In genomic region chr10:80383431-80383830, GRCm38 (mm10) we compare ENCODE assay signal across 9 mouse cellular contexts. TPM values are rescaled to one million over a fixed set of nuclear protein-coding genes. Genes with fewer than 3 reads are reported as not detected.
A peak's percentile ranks its signal among the peaks of the same experiment; 100 is the strongest.
DNase-seq lines count a peak whose midpoint lies in the region; ATAC-seq and TF ChIP-seq lines count a peak whose summit lies in the region.
"Had no signal": no experiment of that assay in that cellular context is flagged by ENCODE, and none has a peak within 500 bp of the region (broad histone marks: within the 10 kb centered on the region; RNA-seq: fewer than 3 reads in every experiment).

No protein-coding gene starts in this region.

- TF ChIP-seq CTCF in heart, adult 2 months (IDR thresholded peaks at IDR 0.05): peak; percentile 50
- TF ChIP-seq CTCF in MEL (IDR thresholded peaks at IDR 0.05 in 2 of 3, conservative IDR thresholded peaks at IDR 0.05 in 1 of 3; ENCODE audit: control insufficient read depth in 1 of 3, insufficient read depth in 1 of 3, low read depth in 2 of 3, low read length in 3 of 3, poor library complexity in 1 of 3, severe bottlenecking in 1 of 3): peak; percentile 25 to 35 (median 29); a peak in 4 of 6 replicates

- H3K27me3 ChIP-seq in heart, adult 2 months (ENCODE audit: control insufficient read depth, insufficient read depth, low read length): no peaks in the 10 kb centered on the region
- no peaks in the 10 kb centered on the region for H3K27me3 ChIP-seq in MEL (ENCODE audit: control insufficient read depth in 1 of 2, insufficient read depth in 2 of 2, low read length in 2 of 2)
- no peaks in the 10 kb centered on the region for H3K27me3 ChIP-seq in hindbrain, embryonic 11.5 days (ENCODE audit: control insufficient read depth, insufficient read depth, low read length)
- H3K27me3 ChIP-seq in midbrain, embryonic 12.5 days: no peaks in the 10 kb centered on the region

- H3K9ac ChIP-seq in heart, adult 2 months (ENCODE audit: low read depth, low read length): no peak overlapping the region
- no peak overlapping the region for H3K9ac ChIP-seq in MEL (ENCODE audit: control insufficient read depth, low read depth, low read length, poor library complexity, severe bottlenecking)
- H3K9ac ChIP-seq in hindbrain, embryonic 11.5 days (ENCODE audit: low read depth, low read length): peak overlapping the region; percentile 47; the same call in 1 of the 2 replicates
- peak overlapping the region; percentile 100 for H3K9ac ChIP-seq in midbrain, embryonic 12.5 days (replicated peaks)

- peak overlapping the region; percentile 80 for H3K4me2 ChIP-seq in hindbrain, embryonic 11.5 days (replicated peaks; ENCODE audit: low read depth, low read length)
- peak overlapping the region; percentile 91 for H3K4me2 ChIP-seq in midbrain, embryonic 12.5 days (replicated peaks)

- DNase-seq in heart, adult 2 months: no peak
- DNase-seq in heart, postnatal 36 days: no peak
- no peak for DNase-seq in MEL (ENCODE audit: low read depth, low spot score)
- no peak for DNase-seq in hindbrain, embryonic 11.5 days (ENCODE audit: low spot score)
- DNase-seq in frontal cortex, adult 2 months (ENCODE audit: extremely low spot score in 1 of 2, low spot score in 1 of 2): no peak
- no peak for DNase-seq in spleen, postnatal 36 days (ENCODE audit: low spot score in 2 of 2)
- DNase-seq: cerebellum, adult 11 months had no signal

- no peaks in the 10 kb centered on the region for H3K9me3 ChIP-seq in MEL (replicated peaks; ENCODE audit: insufficient read depth, low read length)
- no peaks in the 10 kb centered on the region for H3K9me3 ChIP-seq in hindbrain, embryonic 11.5 days (ENCODE audit: control insufficient read depth, low read length)
- no peaks in the 10 kb centered on the region for H3K9me3 ChIP-seq in midbrain, embryonic 12.5 days

- H3K4me3 ChIP-seq in heart, adult 2 months: no peak overlapping the region
- no peak overlapping the region for H3K4me3 ChIP-seq in MEL (ENCODE audit: control insufficient read depth in 1 of 2, insufficient read depth in 1 of 2, low read depth in 2 of 2, low read length in 2 of 2)
- 0 out of 2 replicates have a peak overlapping the region, but pooled peaks have one; percentile 10 for H3K4me3 ChIP-seq in hindbrain, embryonic 11.5 days (ENCODE audit: low read depth, low read length)
- H3K4me3 ChIP-seq in midbrain, embryonic 12.5 days: peak overlapping the region; percentile 99

- WGBS in heart, adult 2 months: 77% methylated on average over 4 of the region's 4 CpGs
- 72% methylated on average over 4 of the region's 4 CpGs for WGBS in hindbrain, embryonic 11.5 days
- WGBS in midbrain, embryonic 12.5 days: 64% methylated on average over 4 of the region's 4 CpGs

- no peak for TF ChIP-seq POLR2A in heart, adult 2 months (IDR thresholded peaks at IDR 0.05; ENCODE audit: insufficient read depth, low read depth, low read length)
- no peak for TF ChIP-seq POLR2A in MEL (IDR thresholded peaks at IDR 0.05; ENCODE audit: control insufficient read depth in 1 of 2, insufficient read depth in 1 of 2, low read depth in 1 of 2, low read length in 2 of 2, poor library complexity in 1 of 2)

- peaks cover 5% of the 10 kb centered on the region for H3K4me1 ChIP-seq in heart, adult 2 months (ENCODE audit: control insufficient read depth, insufficient read depth, low read length)
- H3K4me1 ChIP-seq in MEL (ENCODE audit: control insufficient read depth in 1 of 2, insufficient read depth in 2 of 2, low read length in 2 of 2): peaks cover 1 to 31% of the 10 kb centered on the region in 2 experiments; a peak in 3 of 4 replicates
- H3K4me1 ChIP-seq in hindbrain, embryonic 11.5 days (replicated peaks; ENCODE audit: control insufficient read depth, insufficient read depth, low read length): peaks cover 12% of the 10 kb centered on the region
- H3K4me1 ChIP-seq in midbrain, embryonic 12.5 days: peaks cover 47% of the 10 kb centered on the region

- peaks cover 4% of the 10 kb centered on the region for H3K79me2 ChIP-seq in heart, adult 2 months (replicated peaks; ENCODE audit: control insufficient read depth, insufficient read depth, low read length)
- peaks cover 17% of the 10 kb centered on the region for H3K79me2 ChIP-seq in MEL (ENCODE audit: control insufficient read depth, insufficient read depth, low read length, poor library complexity)

- no peak for ATAC-seq in hindbrain, embryonic 11.5 days (ENCODE audit: low FRiP score)
- no peak for ATAC-seq in midbrain, embryonic 12.5 days (ENCODE audit: low FRiP score, low read depth)
- ATAC-seq in monocyte, adult 5-6 weeks (replicated peaks; ENCODE audit: insufficient number of reproducible peaks, low FRiP score, low TSS enrichment, poor library complexity, severe bottlenecking): no peak

- H3K27ac ChIP-seq in heart, adult 2 months: no peak overlapping the region
- H3K27ac ChIP-seq in MEL (ENCODE audit: control insufficient read depth, low read depth, low read length): no peak overlapping the region
- H3K27ac ChIP-seq in hindbrain, embryonic 11.5 days (ENCODE audit: low read depth, low read length): no peak overlapping the region
- H3K27ac ChIP-seq in midbrain, embryonic 12.5 days (replicated peaks): no peak overlapping the region

- no peak for TF ChIP-seq RAD21 in MEL (IDR thresholded peaks at IDR 0.05; ENCODE audit: low read depth, low read length)

- intact Hi-C loops in heart, adult 2 months (cut with DNase I): no loop called here
- intact Hi-C loops in heart, postnatal 36 days (cut with DNase I): no loop called here

- no peaks in the 10 kb centered on the region for H3K36me3 ChIP-seq in heart, adult 2 months (ENCODE audit: control insufficient read depth, insufficient read depth, low read length)
- peaks cover 0 to 15% of the 10 kb centered on the region in 2 experiments; a peak in 2 of 4 replicates for H3K36me3 ChIP-seq in MEL (ENCODE audit: control insufficient read depth in 1 of 2, insufficient read depth in 2 of 2, low read length in 2 of 2)
- H3K36me3 ChIP-seq in hindbrain, embryonic 11.5 days (ENCODE audit: control insufficient read depth, insufficient read depth, low read length): peaks cover 21% of the 10 kb centered on the region
- peaks cover 55% of the 10 kb centered on the region for H3K36me3 ChIP-seq in midbrain, embryonic 12.5 days

- no peak for TF ChIP-seq EP300 in heart, adult 2 months (IDR thresholded peaks at IDR 0.05; ENCODE audit: insufficient read depth, low read depth, low read length)
- TF ChIP-seq EP300 in MEL (IDR thresholded peaks at IDR 0.05; ENCODE audit: low read depth in 1 of 2, low read length in 2 of 2): no peak

RNA-seq across cellular contexts. Expression of gene Mex3d, which starts 4.0 kb away (rescaled TPM):
- total RNA-seq in heart, adult 2 months (2021): 1 to 10 TPM; 7.3 to 7.5 TPM
- 5.8 and 7.9 TPM in 2 replicates for polyA plus RNA-seq in heart, adult 2 months (2012; rRNA removed)
- 1 to 10 TPM; 8.1 to 8.6 TPM for total RNA-seq in heart, postnatal 36 days (2021)
- total RNA-seq in MEL (2012; rRNA removed): 14.1 and 15.6 TPM in 2 replicates
- polyA plus RNA-seq in MEL (2012; ENCODE audit: insufficient read depth in 1 of 2, insufficient read length in 2 of 2, low read depth in 1 of 2, low replicate concordance in 2 of 2, missing spikeins in 1 of 2): 10 to 100 TPM in 1 of 2 experiments, not detected in 1; 18.8 TPM
- polyA plus RNA-seq in hindbrain, embryonic 11.5 days (2014; fragmentation: Nextera tagmentation; extraction: Ambion mirVana): 13.4 and 14.7 TPM in 2 replicates
- polyA plus RNA-seq in midbrain, embryonic 12.5 days (2016; fragmentation: Nextera tagmentation; extraction: Ambion mirVana): 18.4 and 19.7 TPM in 2 replicates
- polyA plus RNA-seq in frontal cortex, adult 2 months (2012; rRNA removed): 17.2 and 17.7 TPM in 2 replicates
- 4.1 to 5.3 TPM (median 5.2 TPM) in 3 replicates for total RNA-seq in monocyte, adult 5-6 weeks (2017)

RNA-seq across cellular contexts. Expression of gene Mbd3, which starts 15.9 kb away (rescaled TPM):
- 10 to 100 TPM; 86.5 to 95.2 TPM for total RNA-seq in heart, adult 2 months (2021)
- polyA plus RNA-seq in heart, adult 2 months (2012; rRNA removed): 91.4 and 95.1 TPM in 2 replicates
- 10 to 100 TPM; 82.1 to 82.2 TPM for total RNA-seq in heart, postnatal 36 days (2021)
- 81.4 and 86.9 TPM in 2 replicates for total RNA-seq in MEL (2012; rRNA removed)
- 100 to 1,000 TPM in 1 of 2 experiments, not detected in 1; 289 TPM for polyA plus RNA-seq in MEL (2012; ENCODE audit: insufficient read depth in 1 of 2, insufficient read length in 2 of 2, low read depth in 1 of 2, low replicate concordance in 2 of 2, missing spikeins in 1 of 2)
- polyA plus RNA-seq in hindbrain, embryonic 11.5 days (2014; fragmentation: Nextera tagmentation; extraction: Ambion mirVana): 227 and 240 TPM in 2 replicates
- polyA plus RNA-seq in midbrain, embryonic 12.5 days (2016; fragmentation: Nextera tagmentation; extraction: Ambion mirVana): 288 and 314 TPM in 2 replicates
- 200 and 215 TPM in 2 replicates for polyA plus RNA-seq in frontal cortex, adult 2 months (2012; rRNA removed)
- 11.4 to 34.6 TPM (median 18.6 TPM) in 3 replicates for total RNA-seq in monocyte, adult 5-6 weeks (2017)

RNA-seq across cellular contexts. Expression of gene Uqcr11, which starts 23.2 kb away (rescaled TPM):
- total RNA-seq in heart, adult 2 months (2021): 1,000 to 10,000 TPM; 1,743 to 1,981 TPM
- 5,192 and 5,251 TPM in 2 replicates for polyA plus RNA-seq in heart, adult 2 months (2012; rRNA removed)
- total RNA-seq in heart, postnatal 36 days (2021): 1,000 to 10,000 TPM; 1,920 to 2,020 TPM
- 879 and 935 TPM in 2 replicates for total RNA-seq in MEL (2012; rRNA removed)
- 100 to 1,000 TPM in 1 of 2 experiments, not detected in 1; 481 TPM for polyA plus RNA-seq in MEL (2012; ENCODE audit: insufficient read depth in 1 of 2, insufficient read length in 2 of 2, low read depth in 1 of 2, low replicate concordance in 2 of 2, missing spikeins in 1 of 2)
- 466 and 480 TPM in 2 replicates for polyA plus RNA-seq in hindbrain, embryonic 11.5 days (2014; fragmentation: Nextera tagmentation; extraction: Ambion mirVana)
- polyA plus RNA-seq in midbrain, embryonic 12.5 days (2016; fragmentation: Nextera tagmentation; extraction: Ambion mirVana): 398 and 414 TPM in 2 replicates
- polyA plus RNA-seq in frontal cortex, adult 2 months (2012; rRNA removed): 1,306 and 1,773 TPM in 2 replicates
- total RNA-seq in monocyte, adult 5-6 weeks (2017): 56.9 to 82.5 TPM (median 76.8 TPM) in 3 replicates

RNA-seq across cellular contexts. Expression of gene Plk5, which starts 27.2 kb away (rescaled TPM):
- total RNA-seq in heart, adult 2 months (2021): under 1 TPM; 0.50 to 0.63 TPM
- 2.0 and 2.7 TPM in 2 replicates for polyA plus RNA-seq in heart, adult 2 months (2012; rRNA removed)
- under 1 TPM; 0.49 to 0.64 TPM for total RNA-seq in heart, postnatal 36 days (2021)
- total RNA-seq in MEL (2012; rRNA removed): 0.19 TPM in 1 of 2 replicates, not detected in the other
- polyA plus RNA-seq in MEL (2012; ENCODE audit: insufficient read depth in 1 of 2, insufficient read length in 2 of 2, low read depth in 1 of 2, low replicate concordance in 2 of 2, missing spikeins in 1 of 2): under 1 TPM in 1 of 2 experiments, not detected in 1; 0.19 TPM
- polyA plus RNA-seq in hindbrain, embryonic 11.5 days (2014; fragmentation: Nextera tagmentation; extraction: Ambion mirVana): 0.11 and 0.14 TPM in 2 replicates
- polyA plus RNA-seq in midbrain, embryonic 12.5 days (2016; fragmentation: Nextera tagmentation; extraction: Ambion mirVana): 0.31 and 0.52 TPM in 2 replicates
- polyA plus RNA-seq in frontal cortex, adult 2 months (2012; rRNA removed): 24.9 and 33.3 TPM in 2 replicates
- total RNA-seq in monocyte, adult 5-6 weeks (2017): not detected in 3 replicates

RNA-seq across cellular contexts. Expression of gene Adamtsl5, which starts 35.2 kb away (rescaled TPM):
- total RNA-seq in heart, adult 2 months (2021): 10 to 100 TPM; 71.9 to 84.5 TPM
- 80.9 and 85.2 TPM in 2 replicates for polyA plus RNA-seq in heart, adult 2 months (2012; rRNA removed)
- 10 to 100 TPM; 75.9 to 83.8 TPM for total RNA-seq in heart, postnatal 36 days (2021)
- 2.4 and 3.9 TPM in 2 replicates for total RNA-seq in MEL (2012; rRNA removed)
- polyA plus RNA-seq in MEL (2012; ENCODE audit: insufficient read depth in 1 of 2, insufficient read length in 2 of 2, low read depth in 1 of 2, low replicate concordance in 2 of 2, missing spikeins in 1 of 2): 10 to 100 TPM in 1 of 2 experiments, not detected in 1; 16.5 TPM
- polyA plus RNA-seq in hindbrain, embryonic 11.5 days (2014; fragmentation: Nextera tagmentation; extraction: Ambion mirVana): 0.54 and 0.70 TPM in 2 replicates
- polyA plus RNA-seq in midbrain, embryonic 12.5 days (2016; fragmentation: Nextera tagmentation; extraction: Ambion mirVana): 0.38 and 0.79 TPM in 2 replicates
- 5.6 and 7.3 TPM in 2 replicates for polyA plus RNA-seq in frontal cortex, adult 2 months (2012; rRNA removed)
- total RNA-seq in monocyte, adult 5-6 weeks (2017): 0.10 to 0.43 TPM in 2 of 3 replicates, not detected in the other

Comparison
In these comparisons a context has a peak if more than half of its experiments do, and no peak if none do; other contexts are left out.
1. H3K4me3 ChIP-seq: peak in hindbrain, embryonic 11.5 days (single experiment) and midbrain, embryonic 12.5 days (single experiment); none in heart, adult 2 months (single experiment) and MEL (0 of 2).
2. H3K9ac ChIP-seq: peak in hindbrain, embryonic 11.5 days (single experiment) and midbrain, embryonic 12.5 days (single experiment); none in heart, adult 2 months (single experiment) and MEL (single experiment).